Mouse (Mus musculus): ENCODE data around the gene Ppp1r9a. TPM values are rescaled to one million over a fixed set of nuclear protein-coding genes. Genes with fewer than 3 reads are reported as not detected.
"Not testable (repeated sequence)": the region's sequence is repeated elsewhere in the genome, so short reads cannot be mapped to it uniquely, and the experiment has no call there.

Gene Ppp1r9a
- polyA plus RNA-seq (2014; fragmentation: Nextera tagmentation; extraction: Ambion mirVana), result 51.9 and 52.7 TPM in 2 replicates

DNA sequence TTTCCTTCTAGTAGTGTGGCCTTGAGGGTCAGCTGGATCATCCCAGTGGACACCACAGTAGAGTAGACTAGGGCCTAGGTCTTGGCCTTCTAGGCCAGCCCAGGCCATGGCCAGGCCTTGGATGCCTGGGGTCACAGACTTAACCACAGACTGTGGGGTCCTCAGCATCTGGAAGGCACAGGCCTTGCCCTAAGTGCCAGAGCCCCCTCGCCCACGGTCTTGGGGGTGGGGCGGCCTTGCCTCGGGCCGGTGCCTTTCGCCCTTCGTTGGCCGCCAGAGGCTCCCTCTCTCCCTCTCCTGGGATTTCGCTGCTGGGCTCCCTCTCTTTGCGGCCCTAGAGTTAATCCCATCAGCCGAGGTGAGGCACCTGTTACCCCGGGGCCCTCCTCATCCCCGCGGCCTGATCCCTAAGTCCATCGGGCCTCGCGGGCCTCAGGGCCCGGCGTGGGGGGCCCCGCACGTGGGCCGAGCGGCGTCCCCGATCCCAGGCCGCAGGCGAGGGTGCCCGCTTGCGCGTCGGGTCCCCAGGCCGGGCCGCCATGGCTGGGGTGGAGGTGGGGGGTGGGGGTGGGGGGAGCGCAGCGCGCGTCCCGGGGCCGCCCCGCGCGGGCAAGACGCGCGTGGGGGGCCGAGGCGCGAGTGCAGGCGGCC is at the start of gene Ppp1r9a:
TSS of gene Ppp1r9a (plus strand) at position 244 of the 651 bp plus-strand sequence.
- Histone ChIP-seq H3K4me1 (replicated peaks; ENCODE audit: control insufficient read depth, insufficient read depth, low read length) (peaks cover 32% of the 10 kb centered on the region), H3K27me3 (ENCODE audit: control insufficient read depth, insufficient read depth, low read length) (no peaks in the 10 kb centered on the region), H3K4me2 (replicated peaks) (peak within 1 kb of the TSS; percentile 67), H3K36me3 (replicated peaks; ENCODE audit: control insufficient read depth, insufficient read depth) (no peaks in the 10 kb centered on the region), H3K9me3 (ENCODE audit: control insufficient read depth, low read length) (no peaks in the 10 kb centered on the region), H3K27ac (peak within 1 kb of the TSS; percentile 95), H3K9ac (peak within 1 kb of the TSS; percentile 90), H3K4me3 (replicated peaks; ENCODE audit: low read length) (peak within 1 kb of the TSS; percentile 62)
- peak; percentile 71 for ATAC-seq (ENCODE audit: low FRiP score)
- 0% methylated on average over 33 of the region's 49 CpGs for WGBS
- peak; percentile 56 for DNase-seq (ENCODE audit: low spot score)

DNA sequence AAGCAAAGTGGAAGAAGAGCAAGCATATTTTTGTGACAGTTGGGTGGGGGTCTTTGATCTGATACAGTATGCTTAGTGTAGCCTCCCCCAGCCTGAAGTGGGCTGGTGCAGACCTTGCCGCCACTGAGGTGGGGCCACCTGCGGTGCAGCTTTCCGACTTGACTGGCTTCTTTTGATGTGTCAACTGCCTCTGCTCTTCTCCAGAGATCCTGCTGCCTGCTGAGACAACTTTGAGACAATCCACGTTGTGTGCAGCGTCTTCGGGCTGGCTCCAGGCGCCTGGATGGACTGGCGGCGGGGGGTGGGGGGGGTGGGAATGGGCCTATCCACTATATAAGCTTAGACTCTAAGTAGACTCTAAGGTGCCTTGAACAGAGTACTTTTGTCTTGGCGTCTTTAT is 47.5 kb upstream of the Ppp1r9a start:
- Histone ChIP-seq H3K4me3 (replicated peaks; ENCODE audit: low read length) (no peak overlapping the region), H3K4me1 (replicated peaks; ENCODE audit: control insufficient read depth, insufficient read depth, low read length) (no peaks in the 10 kb centered on the region), H3K27me3 (ENCODE audit: control insufficient read depth, insufficient read depth, low read length) (no peaks in the 10 kb centered on the region), H3K4me2 (replicated peaks) (no peak overlapping the region), H3K9ac (no peak overlapping the region), H3K27ac (no peak overlapping the region), H3K36me3 (replicated peaks; ENCODE audit: control insufficient read depth, insufficient read depth) (no peaks in the 10 kb centered on the region), H3K9me3 (ENCODE audit: control insufficient read depth, low read length) (no peaks in the 10 kb centered on the region)
- no peak for DNase-seq (ENCODE audit: low spot score)
- no peak for ATAC-seq (ENCODE audit: low FRiP score)
- WGBS, result 60% methylated on average over 10 of the region's 10 CpGs

DNA sequence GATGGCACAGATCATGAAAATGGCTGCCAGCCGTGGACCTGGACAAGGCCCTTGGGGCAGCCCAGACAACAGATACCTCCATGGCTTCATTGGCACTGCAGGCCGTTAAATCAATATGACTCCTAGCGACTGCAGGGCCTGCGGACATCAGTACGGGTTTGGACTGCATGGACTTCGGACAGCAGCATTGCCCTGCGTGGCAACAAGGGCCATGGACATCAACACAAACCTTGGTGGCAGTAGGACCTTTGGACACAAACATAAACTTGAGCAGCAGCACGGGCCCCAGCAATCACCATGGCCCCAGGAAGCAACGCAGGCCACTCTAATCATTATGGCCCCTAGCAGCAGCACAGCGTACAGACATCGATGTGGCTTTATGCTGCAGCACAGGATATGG is 45.8 kb upstream of the Ppp1r9a start:
- H3K4me1 ChIP-seq (replicated peaks; ENCODE audit: control insufficient read depth, insufficient read depth, low read length), result no peaks in the 10 kb centered on the region
- no peaks in the 10 kb centered on the region for H3K9me3 ChIP-seq (ENCODE audit: control insufficient read depth, low read length)
- H3K36me3 ChIP-seq (replicated peaks; ENCODE audit: control insufficient read depth, insufficient read depth), result no peaks in the 10 kb centered on the region
- 95% methylated on average over 11 of the region's 11 CpGs for WGBS
- H3K27ac ChIP-seq, result no peak overlapping the region
- H3K4me3 ChIP-seq (replicated peaks; ENCODE audit: low read length), result no peak overlapping the region
- H3K4me2 ChIP-seq (replicated peaks), result no peak overlapping the region
- DNase-seq (ENCODE audit: low spot score) (no peak), ATAC-seq (ENCODE audit: low FRiP score) (no peak)
- H3K27me3 ChIP-seq (ENCODE audit: control insufficient read depth, insufficient read depth, low read length), result no peaks in the 10 kb centered on the region
- no peak overlapping the region for H3K9ac ChIP-seq

DNA sequence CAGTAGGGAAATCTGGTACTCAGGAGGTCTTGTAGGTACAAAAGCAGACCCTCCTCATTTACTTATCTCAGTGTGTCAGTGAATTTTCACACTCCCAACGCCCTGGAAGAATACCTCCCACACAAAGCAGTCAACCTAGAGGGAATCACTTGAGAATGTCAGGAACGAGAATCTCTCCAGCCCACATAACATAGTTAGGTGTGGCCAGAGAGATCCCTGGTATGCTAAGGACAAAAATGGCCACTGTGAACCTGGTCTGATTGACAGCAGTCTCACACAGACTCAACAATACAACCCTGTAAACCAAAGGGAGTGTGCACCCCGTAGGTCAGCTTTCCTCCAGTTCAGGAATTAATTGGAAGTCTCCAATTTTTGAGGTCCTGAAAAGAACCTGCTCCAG is 18.4 kb upstream of the Ppp1r9a start:
- Histone ChIP-seq H3K36me3 (replicated peaks; ENCODE audit: control insufficient read depth, insufficient read depth) (no peaks in the 10 kb centered on the region), H3K4me2 (replicated peaks) (no peak overlapping the region), H3K27me3 (ENCODE audit: control insufficient read depth, insufficient read depth, low read length) (no peaks in the 10 kb centered on the region), H3K27ac (no peak overlapping the region), H3K4me3 (replicated peaks; ENCODE audit: low read length) (no peak overlapping the region), H3K9me3 (ENCODE audit: control insufficient read depth, low read length) (no peaks in the 10 kb centered on the region), H3K4me1 (replicated peaks; ENCODE audit: control insufficient read depth, insufficient read depth, low read length) (no peaks in the 10 kb centered on the region), H3K9ac (no peak overlapping the region)
- 63% methylated on average over 3 of the region's 3 CpGs for WGBS
- DNase-seq (ENCODE audit: low spot score) (no peak), ATAC-seq (ENCODE audit: low FRiP score) (no peak)

DNA sequence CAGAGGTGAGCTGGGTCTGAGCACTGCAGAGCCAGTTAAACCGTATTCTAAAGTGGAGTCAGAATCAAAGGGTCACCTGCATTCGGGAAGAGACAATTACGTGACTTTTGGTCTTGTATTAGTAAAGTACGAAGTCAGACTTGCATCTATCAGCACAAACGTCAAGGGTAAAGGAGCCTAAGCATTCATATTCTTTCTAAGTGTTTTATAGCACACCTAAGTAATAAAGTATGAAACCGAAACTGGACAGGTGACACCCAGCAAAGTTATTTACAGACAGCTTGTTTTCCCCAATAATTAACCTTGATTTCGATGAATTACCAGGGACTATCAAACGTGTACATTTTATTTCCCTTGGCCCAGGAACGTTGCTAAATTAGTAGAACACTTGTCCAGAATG is 13.2 kb upstream of the Ppp1r9a start:
- 90% methylated on average over 9 of the region's 9 CpGs for WGBS
- ATAC-seq (ENCODE audit: low FRiP score) (no peak), DNase-seq (ENCODE audit: low spot score) (no peak)
- H3K4me1 ChIP-seq (replicated peaks; ENCODE audit: control insufficient read depth, insufficient read depth, low read length), result no peaks in the 10 kb centered on the region
- no peak overlapping the region for H3K4me3 ChIP-seq (replicated peaks; ENCODE audit: low read length)
- H3K9ac ChIP-seq, result no peak overlapping the region
- no peak overlapping the region for H3K4me2 ChIP-seq (replicated peaks)
- no peaks in the 10 kb centered on the region for H3K36me3 ChIP-seq (replicated peaks; ENCODE audit: control insufficient read depth, insufficient read depth)
- H3K27ac ChIP-seq, result no peak overlapping the region
- no peaks in the 10 kb centered on the region for H3K27me3 ChIP-seq (ENCODE audit: control insufficient read depth, insufficient read depth, low read length)
- no peaks in the 10 kb centered on the region for H3K9me3 ChIP-seq (ENCODE audit: control insufficient read depth, low read length)

DNA sequence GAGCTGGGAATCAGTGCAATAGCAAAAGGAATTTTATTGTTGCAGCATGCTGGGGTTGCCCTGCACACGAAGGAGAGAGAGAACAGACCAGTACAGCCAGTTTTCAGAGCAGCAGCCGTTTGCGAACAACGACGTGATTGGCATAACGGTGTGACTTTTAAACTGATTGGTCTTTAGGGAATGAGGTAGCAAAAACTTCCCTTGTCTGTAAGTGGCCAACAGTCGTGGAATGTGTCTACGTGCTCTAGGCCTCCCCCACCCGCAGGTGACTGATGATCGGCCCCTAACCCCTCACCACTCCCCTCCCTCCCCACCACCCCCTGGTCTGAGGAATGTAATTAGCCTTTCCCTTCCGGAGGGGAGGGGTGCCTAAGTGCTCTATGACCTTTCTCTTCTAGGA is 10.3 kb upstream of the Ppp1r9a start:
- ATAC-seq (ENCODE audit: low FRiP score) (no peak), DNase-seq (ENCODE audit: low spot score) (no peak)
- Histone ChIP-seq H3K9me3 (ENCODE audit: control insufficient read depth, low read length) (no peaks in the 10 kb centered on the region), H3K4me3 (replicated peaks; ENCODE audit: low read length) (no peak overlapping the region), H3K27ac (no peak overlapping the region), H3K9ac (no peak overlapping the region), H3K27me3 (ENCODE audit: control insufficient read depth, insufficient read depth, low read length) (no peaks in the 10 kb centered on the region), H3K36me3 (replicated peaks; ENCODE audit: control insufficient read depth, insufficient read depth) (no peaks in the 10 kb centered on the region), H3K4me2 (replicated peaks) (no peak overlapping the region), H3K4me1 (replicated peaks; ENCODE audit: control insufficient read depth, insufficient read depth, low read length) (no peaks in the 10 kb centered on the region)
- 45% methylated on average over 11 of the region's 11 CpGs for WGBS

DNA sequence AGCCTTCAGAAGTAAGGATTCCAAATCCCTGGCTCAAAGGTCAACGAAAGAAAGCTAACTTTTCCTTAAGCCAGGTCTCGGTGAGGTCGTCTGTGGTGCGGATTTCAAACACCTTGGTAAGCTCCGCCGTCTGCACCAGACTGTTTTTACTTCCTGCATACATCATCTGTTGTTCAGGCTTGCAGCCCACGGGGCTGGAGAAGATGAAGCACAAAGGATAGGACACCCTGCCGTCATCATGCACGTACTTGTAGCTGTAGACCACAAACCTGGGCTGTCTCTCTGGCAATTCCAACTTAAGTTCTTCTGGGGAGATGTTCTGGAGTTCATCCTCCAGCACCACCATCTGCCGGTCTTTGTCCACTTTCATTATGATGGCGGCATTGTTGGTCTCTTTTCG is 9.4 kb upstream of the Ppp1r9a start:
- not testable (repeated sequence) for ATAC-seq (ENCODE audit: low FRiP score); DNase-seq (ENCODE audit: low spot score)
- 77% methylated on average over 12 of the region's 12 CpGs for WGBS

DNA sequence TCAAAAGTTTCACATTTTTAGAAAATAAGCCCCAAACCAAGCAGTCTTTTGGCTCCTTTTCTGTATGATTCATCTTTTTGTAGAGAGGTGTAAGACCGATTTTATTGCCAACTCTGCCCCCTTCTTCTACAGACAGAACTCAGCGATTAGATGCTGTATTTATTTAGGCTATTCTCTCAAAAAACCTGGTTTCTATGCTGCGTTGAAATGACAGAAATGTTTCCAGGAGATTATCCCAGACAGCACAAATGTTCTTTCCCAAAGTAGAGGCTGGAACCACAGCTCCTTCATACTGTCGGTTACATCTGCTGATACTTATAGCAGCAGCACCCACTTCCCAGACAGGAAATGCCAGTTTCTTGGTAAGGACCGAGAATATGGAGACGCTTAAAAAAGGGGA is 2.8 kb upstream of the Ppp1r9a start:
- WGBS, result 91% methylated on average over 6 of the region's 6 CpGs
- ATAC-seq (ENCODE audit: low FRiP score), result no peak
- no peaks in the 10 kb centered on the region for H3K27me3 ChIP-seq (ENCODE audit: control insufficient read depth, insufficient read depth, low read length)

More for the DNA sequence above, 9.4 kb upstream of the Ppp1r9a start:
- H3K4me1 ChIP-seq (replicated peaks; ENCODE audit: control insufficient read depth, insufficient read depth, low read length); H3K9me3 ChIP-seq (ENCODE audit: control insufficient read depth, low read length); H3K4me3 ChIP-seq (replicated peaks; ENCODE audit: low read length); H3K9ac ChIP-seq; H3K4me2 ChIP-seq (replicated peaks); H3K36me3 ChIP-seq (replicated peaks; ENCODE audit: control insufficient read depth, insufficient read depth); H3K27me3 ChIP-seq (ENCODE audit: control insufficient read depth, insufficient read depth, low read length); H3K27ac ChIP-seq: not testable (repeated sequence)

DNA sequence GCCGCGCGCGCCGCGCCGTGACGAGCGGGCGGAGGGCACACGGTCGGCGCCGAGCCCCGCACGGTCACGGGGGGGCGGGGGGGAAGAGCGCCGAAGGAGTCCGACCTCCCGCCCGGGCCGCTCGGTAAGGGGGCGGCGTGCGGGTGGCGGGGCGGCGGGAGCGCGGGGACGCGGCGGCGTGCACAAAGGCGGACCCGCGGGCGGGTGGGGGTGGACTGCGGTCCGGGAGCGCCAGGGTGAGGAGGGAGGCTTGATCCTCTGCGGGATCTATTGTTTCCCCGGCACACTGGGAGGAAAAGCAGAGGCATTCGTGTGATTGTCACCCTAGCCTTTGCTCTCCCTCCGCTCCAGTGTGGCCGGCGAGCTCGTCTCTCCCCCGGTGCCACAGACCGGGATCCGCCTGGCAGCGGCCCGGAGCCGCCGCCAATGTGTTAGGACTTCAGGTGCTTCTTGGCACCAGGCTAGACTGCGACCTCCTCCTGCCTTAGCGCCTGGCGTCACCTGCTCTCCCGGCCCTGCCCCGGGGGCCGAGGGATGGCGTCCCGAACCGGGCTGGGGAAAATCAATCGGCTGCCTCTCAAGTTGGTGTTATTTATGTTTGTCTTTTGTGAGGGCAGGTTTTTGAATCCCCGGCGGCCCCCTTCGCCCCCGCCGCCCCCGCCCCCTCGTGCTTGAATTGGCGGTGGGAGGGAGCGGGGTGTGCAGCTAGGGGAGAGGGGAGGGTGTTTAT is 773 bp downstream of the Ppp1r9a start:
- H3K36me3 ChIP-seq (replicated peaks; ENCODE audit: control insufficient read depth, insufficient read depth), result no peaks in the 10 kb centered on the region
- H3K27me3 ChIP-seq (ENCODE audit: control insufficient read depth, insufficient read depth, low read length), result no peaks in the 10 kb centered on the region
- H3K4me3 ChIP-seq (replicated peaks; ENCODE audit: low read length), result peak overlapping the region; percentile 62
- H3K27ac ChIP-seq, result peak overlapping the region; percentile 95
- peak overlapping the region; percentile 90 for H3K9ac ChIP-seq
- under 1% methylated on average over 42 of the region's 77 CpGs for WGBS
- ATAC-seq (ENCODE audit: low FRiP score) (peak; percentile 84), DNase-seq (ENCODE audit: low spot score) (peak; percentile 64)
- H3K9me3 ChIP-seq (ENCODE audit: control insufficient read depth, low read length), result no peaks in the 10 kb centered on the region
- peaks cover 38% of the 10 kb centered on the region for H3K4me1 ChIP-seq (replicated peaks; ENCODE audit: control insufficient read depth, insufficient read depth, low read length)
- peak overlapping the region; percentile 67 for H3K4me2 ChIP-seq (replicated peaks)

More for the DNA sequence above, 2.8 kb upstream of the Ppp1r9a start:
- no peak overlapping the region for H3K9ac ChIP-seq
- no peak overlapping the region for H3K4me2 ChIP-seq (replicated peaks)
- H3K27ac ChIP-seq, result no peak overlapping the region
- DNase-seq (ENCODE audit: low spot score), result no peak
- peaks cover 10% of the 10 kb centered on the region for H3K4me1 ChIP-seq (replicated peaks; ENCODE audit: control insufficient read depth, insufficient read depth, low read length)
- no peaks in the 10 kb centered on the region for H3K36me3 ChIP-seq (replicated peaks; ENCODE audit: control insufficient read depth, insufficient read depth)
- no peak overlapping the region for H3K4me3 ChIP-seq (replicated peaks; ENCODE audit: low read length)
- H3K9me3 ChIP-seq (ENCODE audit: control insufficient read depth, low read length), result no peaks in the 10 kb centered on the region
